Mouse (Mus musculus): ENCODE measurements at regions not wholly inside any gene's neighbourhood (a gene's known extent, or its start where the extent isn't known, plus 50 kb on each side); places are given as distances from the start of the nearest gene placed in this dataset.
A peak's percentile ranks its signal among the peaks of the same experiment; 100 is the strongest.

DNA sequence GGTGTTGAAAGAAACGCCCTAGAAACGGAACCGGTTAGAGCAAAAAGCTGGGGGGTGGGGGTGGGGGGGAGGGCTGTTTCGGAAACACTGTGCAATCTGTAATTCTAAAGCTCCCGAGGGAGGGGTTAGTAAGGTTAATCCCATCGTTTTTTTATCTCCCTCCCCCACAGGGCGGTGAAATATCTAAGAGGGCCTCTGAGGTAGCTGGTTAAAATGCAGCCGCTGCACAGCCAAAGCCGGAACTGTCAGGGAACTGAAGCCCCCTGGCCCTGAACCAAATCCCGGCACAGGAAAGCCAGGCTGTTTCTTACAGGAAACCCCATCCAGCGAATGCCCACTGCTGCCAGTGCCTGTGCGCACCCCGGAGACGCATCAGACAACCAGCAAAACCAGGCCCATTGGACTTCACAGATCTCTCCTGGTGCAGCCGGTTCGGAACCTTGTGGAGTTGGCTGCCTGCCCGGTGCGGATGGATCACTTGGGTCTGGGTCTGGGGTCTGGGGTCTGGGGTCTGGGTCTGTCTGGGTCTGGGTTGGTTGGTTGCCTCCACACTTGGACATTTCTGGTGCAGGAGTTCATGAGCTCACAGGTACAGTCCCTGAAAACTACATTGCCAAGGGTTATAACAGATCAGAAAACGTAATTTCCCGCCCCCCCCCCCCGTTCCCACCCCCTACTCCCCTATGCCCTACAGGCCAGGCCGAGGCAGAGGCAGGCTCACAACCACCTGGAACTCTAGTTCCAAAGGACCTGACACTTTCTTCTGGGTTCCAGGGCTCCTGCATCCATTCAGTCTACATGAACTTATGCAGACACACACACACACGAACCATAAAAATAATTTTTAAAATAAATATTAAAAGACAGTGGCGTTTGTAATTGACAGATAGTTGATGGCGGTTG is 272.7 kb downstream of the Gxylt1 start:
- H3K27me3 ChIP-seq (ENCODE audit: control insufficient read depth, insufficient read depth, low read length) = no peaks in the 10 kb centered on the region
- peak overlapping the region; percentile 1; the same call in 1 of the 2 replicates for H3K9ac ChIP-seq (replicated peaks; ENCODE audit: low read length)
- H3K9me3 ChIP-seq (replicated peaks; ENCODE audit: control insufficient read depth, low read length) = no peaks in the 10 kb centered on the region
- H3K4me1 ChIP-seq (ENCODE audit: control insufficient read depth, insufficient read depth, low read length) = no peaks in the 10 kb centered on the region
- H3K4me3 ChIP-seq (ENCODE audit: low read depth, low read length) = no peak overlapping the region
- H3K4me2 ChIP-seq (ENCODE audit: low read depth, low read length) = peak overlapping the region; percentile 27
- ATAC-seq (replicated peaks; ENCODE audit: insufficient number of reproducible peaks, low FRiP score, low TSS enrichment, low read depth) (peak; percentile 58; the same call in 1 of the 2 replicates), DNase-seq (ENCODE audit: low spot score) (peak; percentile 41)
- 27% methylated on average over 25 of the region's 25 CpGs for WGBS
- H3K27ac ChIP-seq (replicated peaks; ENCODE audit: low read depth, low read length) = no peak overlapping the region
- H3K36me3 ChIP-seq (replicated peaks; ENCODE audit: control insufficient read depth, insufficient read depth, low read depth, low read length) = no peaks in the 10 kb centered on the region

DNA sequence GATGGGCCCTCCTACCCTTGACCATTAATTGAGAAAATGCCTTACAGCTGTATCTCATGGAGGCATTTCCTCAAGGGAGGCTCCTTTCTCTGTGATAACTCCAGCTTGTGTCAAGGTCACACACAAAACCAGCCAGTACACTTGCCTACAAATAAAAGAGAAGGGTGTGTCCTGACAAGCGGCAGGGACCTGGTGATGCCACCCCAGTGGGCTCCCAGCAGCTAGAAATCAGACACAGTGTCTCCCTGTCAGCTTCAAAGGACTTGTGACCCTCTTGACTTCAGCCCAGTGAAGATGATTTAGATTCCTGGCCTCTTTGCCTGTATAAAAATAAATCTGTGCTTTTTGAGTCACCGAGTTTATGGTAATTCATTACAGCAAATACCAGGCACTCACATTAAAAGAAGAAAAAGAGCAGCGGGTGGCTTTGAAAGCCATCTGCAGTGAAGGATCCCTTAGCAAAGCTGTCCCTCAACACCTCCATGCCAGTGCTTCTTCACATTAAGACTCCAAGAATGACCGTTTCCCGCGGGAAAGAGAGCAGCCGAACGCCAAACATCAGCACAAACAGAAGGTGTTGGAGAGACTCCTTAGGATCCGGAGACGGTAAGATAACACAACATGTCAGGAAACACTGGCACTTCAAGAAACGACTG is 273.5 kb downstream of the Gxylt1 start:
- H3K9ac ChIP-seq (replicated peaks; ENCODE audit: low read length) = no peak overlapping the region; the same call in 1 of the 2 replicates
- WGBS = 12% methylated on average over 11 of the region's 11 CpGs
- no peak overlapping the region for H3K4me3 ChIP-seq (ENCODE audit: low read depth, low read length)
- ATAC-seq (replicated peaks; ENCODE audit: insufficient number of reproducible peaks, low FRiP score, low TSS enrichment, low read depth) (no peak), DNase-seq (ENCODE audit: low spot score) (peak; percentile 21)
- H3K27ac ChIP-seq (replicated peaks; ENCODE audit: low read depth, low read length) = no peak overlapping the region
- no peaks in the 10 kb centered on the region for H3K27me3 ChIP-seq (ENCODE audit: control insufficient read depth, insufficient read depth, low read length)
- no peaks in the 10 kb centered on the region for H3K36me3 ChIP-seq (replicated peaks; ENCODE audit: control insufficient read depth, insufficient read depth, low read depth, low read length)
- H3K4me1 ChIP-seq (ENCODE audit: control insufficient read depth, insufficient read depth, low read length) = no peaks in the 10 kb centered on the region
- H3K4me2 ChIP-seq (ENCODE audit: low read depth, low read length) = peak overlapping the region; percentile 27
- no peaks in the 10 kb centered on the region for H3K9me3 ChIP-seq (replicated peaks; ENCODE audit: control insufficient read depth, low read length)

DNA sequence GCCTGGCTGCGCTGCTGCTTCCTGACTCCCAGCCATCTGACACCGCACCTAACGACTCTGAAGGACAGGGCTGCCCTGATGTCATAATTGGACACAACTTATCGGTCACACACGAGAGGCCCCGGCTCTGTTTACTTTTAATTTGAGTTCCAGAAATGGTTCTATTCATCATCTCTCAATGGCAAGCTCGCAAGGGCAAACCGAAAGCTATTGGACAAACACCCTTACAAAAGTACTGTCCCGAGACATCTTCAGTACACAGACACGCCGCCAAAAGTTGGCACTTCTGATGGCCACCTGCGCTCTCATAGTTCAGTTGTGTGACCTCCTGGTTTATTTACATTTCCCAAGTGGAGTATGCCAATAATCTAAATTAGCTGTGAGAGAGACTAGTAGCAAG is 274.9 kb downstream of the Gxylt1 start:
- Histone ChIP-seq H3K9ac (replicated peaks; ENCODE audit: low read length) (no peak overlapping the region), H3K9me3 (replicated peaks; ENCODE audit: control insufficient read depth, low read length) (no peaks in the 10 kb centered on the region), H3K4me2 (ENCODE audit: low read depth, low read length) (no peak overlapping the region), H3K4me3 (ENCODE audit: low read depth, low read length) (no peak overlapping the region), H3K36me3 (replicated peaks; ENCODE audit: control insufficient read depth, insufficient read depth, low read depth, low read length) (no peaks in the 10 kb centered on the region), H3K27ac (replicated peaks; ENCODE audit: low read depth, low read length) (no peak overlapping the region), H3K27me3 (ENCODE audit: control insufficient read depth, insufficient read depth, low read length) (no peaks in the 10 kb centered on the region), H3K4me1 (ENCODE audit: control insufficient read depth, insufficient read depth, low read length) (no peaks in the 10 kb centered on the region)
- WGBS = 43% methylated on average over 12 of the region's 12 CpGs
- DNase-seq (ENCODE audit: low spot score) (no peak), ATAC-seq (replicated peaks; ENCODE audit: insufficient number of reproducible peaks, low FRiP score, low TSS enrichment, low read depth) (no peak)

DNA sequence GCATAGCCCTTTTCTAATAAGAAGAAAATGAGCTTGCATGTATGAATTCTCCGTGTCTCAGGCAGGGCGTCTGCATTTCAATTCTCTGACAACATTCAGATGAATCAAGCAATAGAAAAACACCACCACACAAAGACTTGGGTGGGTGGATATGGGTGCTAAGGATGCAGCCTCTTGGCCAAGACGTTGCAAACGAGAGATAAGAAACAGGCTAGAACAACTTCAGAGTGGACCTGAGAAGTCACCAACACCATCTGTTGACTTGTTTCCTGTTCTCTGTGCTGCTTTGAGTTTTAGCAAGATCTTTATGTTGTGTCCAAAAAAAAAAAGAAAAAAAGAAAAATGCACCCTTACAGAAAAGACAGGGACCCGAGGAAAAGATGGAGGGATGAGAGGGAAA is 277.0 kb downstream of the Gxylt1 start:
- 86% methylated on average over 5 of the region's 5 CpGs for WGBS
- ATAC-seq (replicated peaks; ENCODE audit: insufficient number of reproducible peaks, low FRiP score, low TSS enrichment, low read depth) (no peak), DNase-seq (ENCODE audit: low spot score) (no peak)
- Histone ChIP-seq H3K4me2 (ENCODE audit: low read depth, low read length) (no peak overlapping the region), H3K9me3 (replicated peaks; ENCODE audit: control insufficient read depth, low read length) (no peaks in the 10 kb centered on the region), H3K27me3 (ENCODE audit: control insufficient read depth, insufficient read depth, low read length) (no peaks in the 10 kb centered on the region), H3K9ac (replicated peaks; ENCODE audit: low read length) (no peak overlapping the region), H3K27ac (replicated peaks; ENCODE audit: low read depth, low read length) (no peak overlapping the region), H3K36me3 (replicated peaks; ENCODE audit: control insufficient read depth, insufficient read depth, low read depth, low read length) (no peaks in the 10 kb centered on the region), H3K4me1 (ENCODE audit: control insufficient read depth, insufficient read depth, low read length) (no peaks in the 10 kb centered on the region), H3K4me3 (ENCODE audit: low read depth, low read length) (no peak overlapping the region)

DNA sequence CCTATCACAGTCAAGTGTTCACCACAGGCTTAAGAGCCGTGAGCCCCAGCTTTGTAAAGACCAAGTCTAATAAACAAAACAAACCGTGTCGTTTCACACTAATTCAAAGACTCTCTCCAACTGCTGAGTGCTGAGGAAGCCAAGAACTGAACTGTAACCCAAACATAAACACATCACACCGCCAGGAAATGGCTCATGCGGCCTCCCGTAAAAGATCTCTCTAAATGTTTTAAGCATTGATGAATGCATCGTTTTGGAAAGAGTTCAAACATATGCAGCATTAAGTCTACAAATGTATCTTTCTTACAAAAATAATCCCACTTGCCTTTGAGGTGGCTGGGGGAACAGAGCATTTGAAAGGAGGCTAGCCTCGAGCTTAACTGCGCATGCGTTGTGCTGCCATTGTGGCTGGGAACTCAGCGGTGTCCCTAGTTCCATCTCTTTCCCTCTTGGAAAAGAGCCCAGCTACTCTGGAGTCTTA is 280.7 kb downstream of the Gxylt1 start:
- no peak overlapping the region for H3K9ac ChIP-seq (replicated peaks; ENCODE audit: low read length)
- H3K4me3 ChIP-seq (ENCODE audit: low read depth, low read length) = no peak overlapping the region
- WGBS = 68% methylated on average over 11 of the region's 11 CpGs
- no peak overlapping the region for H3K27ac ChIP-seq (replicated peaks; ENCODE audit: low read depth, low read length)
- DNase-seq (ENCODE audit: low spot score) = no peak
- H3K36me3 ChIP-seq (replicated peaks; ENCODE audit: control insufficient read depth, insufficient read depth, low read depth, low read length) = no peaks in the 10 kb centered on the region
- no peaks in the 10 kb centered on the region for H3K27me3 ChIP-seq (ENCODE audit: control insufficient read depth, insufficient read depth, low read length)
- H3K4me1 ChIP-seq (ENCODE audit: control insufficient read depth, insufficient read depth, low read length) = no peaks in the 10 kb centered on the region
- ATAC-seq (replicated peaks; ENCODE audit: insufficient number of reproducible peaks, low FRiP score, low TSS enrichment, low read depth) = no peak
- no peak overlapping the region for H3K4me2 ChIP-seq (ENCODE audit: low read depth, low read length)
- H3K9me3 ChIP-seq (replicated peaks; ENCODE audit: control insufficient read depth, low read length) = no peaks in the 10 kb centered on the region

DNA sequence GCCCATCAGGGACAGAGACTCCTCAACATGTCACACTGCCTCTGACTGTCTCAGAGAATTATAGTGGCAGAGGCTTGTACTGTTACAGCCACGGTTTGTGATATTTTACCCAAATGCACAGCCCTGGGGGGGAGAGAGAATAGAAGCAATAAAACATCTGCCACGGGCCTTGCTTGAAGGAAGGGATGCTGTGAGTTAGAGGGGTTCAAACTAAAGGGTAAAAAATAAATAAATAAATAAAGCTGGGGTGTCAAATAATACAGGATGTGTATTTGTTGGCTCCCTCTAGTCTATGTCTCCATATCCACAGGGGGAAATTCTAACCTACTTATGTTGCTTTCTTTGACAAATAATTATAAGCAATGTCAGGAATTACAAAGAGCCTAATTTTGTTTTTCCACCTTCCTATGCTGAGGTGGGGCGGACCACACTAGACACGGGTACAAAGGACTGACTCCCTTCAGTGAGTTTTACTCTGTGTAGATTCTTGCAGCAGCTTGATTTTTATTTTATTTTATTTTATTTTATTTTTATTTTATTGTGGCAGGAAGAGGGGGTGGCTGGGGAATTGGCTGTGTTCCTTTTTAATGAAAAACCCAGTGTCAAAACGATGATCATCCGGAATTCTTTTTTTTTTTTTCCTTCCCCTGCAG is 281.3 kb downstream of the Gxylt1 start:
- Histone ChIP-seq H3K9me3 (replicated peaks; ENCODE audit: control insufficient read depth, low read length) (no peaks in the 10 kb centered on the region), H3K4me2 (ENCODE audit: low read depth, low read length) (no peak overlapping the region), H3K4me1 (ENCODE audit: control insufficient read depth, insufficient read depth, low read length) (no peaks in the 10 kb centered on the region), H3K9ac (replicated peaks; ENCODE audit: low read length) (no peak overlapping the region), H3K27ac (replicated peaks; ENCODE audit: low read depth, low read length) (no peak overlapping the region), H3K36me3 (replicated peaks; ENCODE audit: control insufficient read depth, insufficient read depth, low read depth, low read length) (no peaks in the 10 kb centered on the region), H3K4me3 (ENCODE audit: low read depth, low read length) (no peak overlapping the region), H3K27me3 (ENCODE audit: control insufficient read depth, insufficient read depth, low read length) (no peaks in the 10 kb centered on the region)
- 73% methylated on average over 6 of the region's 6 CpGs for WGBS
- ATAC-seq (replicated peaks; ENCODE audit: insufficient number of reproducible peaks, low FRiP score, low TSS enrichment, low read depth) (no peak), DNase-seq (ENCODE audit: low spot score) (no peak)

DNA sequence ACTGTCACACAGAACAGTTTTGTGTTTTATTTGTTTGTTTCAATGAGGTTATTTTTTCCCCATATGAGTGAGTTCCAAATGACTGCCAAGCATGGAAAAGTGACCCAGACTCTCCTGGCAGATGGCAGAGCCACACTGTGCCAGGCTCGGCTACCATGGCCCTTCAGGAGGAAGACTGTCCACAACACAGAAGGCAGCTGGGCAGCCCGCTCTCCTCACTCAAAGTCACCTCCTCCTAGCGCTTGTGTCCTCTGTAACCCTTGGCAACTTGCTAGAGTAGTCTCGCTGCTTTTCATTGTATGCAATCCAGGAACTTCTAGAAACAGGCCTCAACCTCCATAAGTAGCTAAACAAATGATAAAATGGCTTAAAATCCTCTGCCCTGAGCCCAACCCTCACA is 299.2 kb downstream of the Gxylt1 start:
- H3K4me1 ChIP-seq (ENCODE audit: control insufficient read depth, insufficient read depth, low read length) = no peaks in the 10 kb centered on the region
- no peaks in the 10 kb centered on the region for H3K27me3 ChIP-seq (ENCODE audit: control insufficient read depth, insufficient read depth, low read length)
- H3K9ac ChIP-seq (replicated peaks; ENCODE audit: low read length) = no peak overlapping the region
- H3K4me2 ChIP-seq (ENCODE audit: low read depth, low read length) = no peak overlapping the region
- DNase-seq (ENCODE audit: low spot score) (no peak), ATAC-seq (replicated peaks; ENCODE audit: insufficient number of reproducible peaks, low FRiP score, low TSS enrichment, low read depth) (no peak)
- WGBS = 82% methylated on average over 4 of the region's 4 CpGs
- no peak overlapping the region for H3K4me3 ChIP-seq (ENCODE audit: low read depth, low read length)
- no peaks in the 10 kb centered on the region for H3K9me3 ChIP-seq (replicated peaks; ENCODE audit: control insufficient read depth, low read length)
- H3K27ac ChIP-seq (replicated peaks; ENCODE audit: low read depth, low read length) = no peak overlapping the region
- no peaks in the 10 kb centered on the region for H3K36me3 ChIP-seq (replicated peaks; ENCODE audit: control insufficient read depth, insufficient read depth, low read depth, low read length)
